Mouse (Mus musculus) megakaryocyte, embryonic 14.5 days (primary cell): ENCODE results near the gene Gpr88.

Experiments
- FLI1 ChIP-seq: IDR thresholded peaks from 2 replicates; pipeline ENCODE4 v1.6.1; 2012; ENCODE audit warnings: low read length, inconsistent platforms, mixed read lengths
- GATA1 ChIP-seq: IDR thresholded peaks from 3 replicates; pipeline ENCODE4 v1.6.1; 2012; ENCODE audit warnings: mixed read lengths, low read length, inconsistent platforms, borderline replicate concordance

- TF ChIP-seq GATA1, result no peak
- no peak for TF ChIP-seq FLI1
These were observed 9.8 kb upstream of the Gpr88 start for GRCm38 (mm10) chr3:116263061-116263460.
